Mouse (Mus musculus) limb, embryonic 10.5 days (tissue): ENCODE data around the gene Pla2g12b. TPM values are rescaled to one million over a fixed set of nuclear protein-coding genes. Genes with fewer than 3 reads are reported as not detected.

Experiments
- DNase-seq: peaks from one replicate; pipeline ENCODE4 v3.0.0-alpha.2; 2017; ENCODE audit warnings: low spot score
- H3K27ac ChIP-seq: fragments of 300-500 bp; sonication (generic); 2 replicates; pipeline ENCODE4 v1.5.1; 2016; ENCODE audit warnings: mild to moderate bottlenecking
- H3K27me3 ChIP-seq: fragments of 300-500 bp; sonication (generic); 2 replicates; pipeline ENCODE4 v1.6.1; 2016; ENCODE audit warnings: low read depth, mild to moderate bottlenecking; ENCODE audit not compliant: poor library complexity, severe bottlenecking
- H3K36me3 ChIP-seq: fragments of 300-500 bp; sonication (generic); 2 replicates; pipeline ENCODE4 v1.6.1; 2016; ENCODE audit warnings: mild to moderate bottlenecking, moderate library complexity
- H3K4me1 ChIP-seq: fragments of 300-500 bp; sonication (generic); 2 replicates; pipeline ENCODE4 v1.6.1; 2016
- H3K4me3 ChIP-seq: fragments of 300-500 bp; sonication (generic); 2 replicates; pipeline ENCODE4 v1.5.1; 2016; ENCODE audit warnings: mild to moderate bottlenecking, moderate library complexity
- H3K9me3 ChIP-seq: fragments of 300-500 bp; sonication (generic); replicated peaks from 2 replicates; pipeline ENCODE4 v1.6.1; 2016; ENCODE audit warnings: mild to moderate bottlenecking
- WGBS: fragments of 180-500 bp; shearing (Covaris S2); methylation state at CpG from one replicate; pipeline ENCODE4 v1.1.7; 2016; 5-methylcytosine and 5-hydroxymethylcytosine counted together
- polyA plus RNA-seq: library from polyadenylated mRNA; unstranded; fragments of >200 nt; fragmentation: Nextera tagmentation; extraction: Ambion mirVana; gene quantifications from 2 replicates; pipeline ENCODE4 v1.2.1, GENCODE M21; 2016

Gene Pla2g12b
- polyA plus RNA-seq, 1 experiment from 2014 or later = not detected

DNA sequence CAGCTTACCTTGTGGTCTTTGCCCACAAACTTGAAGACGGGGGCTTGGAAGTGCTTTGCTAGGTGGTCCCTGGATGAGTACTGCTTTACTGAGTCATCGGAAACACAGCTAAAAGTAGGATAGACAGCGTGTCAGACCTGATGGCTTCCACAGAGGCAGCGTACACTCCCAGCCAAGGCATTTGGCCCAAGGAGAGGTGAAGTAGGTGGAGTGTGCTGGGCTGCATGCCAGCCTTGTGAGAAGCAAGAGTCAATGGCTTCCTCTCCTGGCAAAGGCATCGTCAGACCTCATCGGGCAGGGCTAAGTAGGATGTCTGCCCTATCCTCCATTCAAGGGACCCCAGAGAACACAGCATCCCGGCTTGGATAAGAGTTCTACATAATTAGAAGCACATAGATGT is 21.9 kb downstream of the Pla2g12b start:
- Histone ChIP-seq H3K27ac (no peak overlapping the region), H3K4me3 (no peak overlapping the region), H3K4me1 (peaks cover 10% of the 10 kb centered on the region; the same call in 1 of the 2 replicates), H3K27me3 (no peaks in the 10 kb centered on the region), H3K9me3 (no peaks in the 10 kb centered on the region), H3K36me3 (no peaks in the 10 kb centered on the region)
- 93% methylated on average over 7 of the region's 7 CpGs for WGBS
- no peak for DNase-seq

DNA sequence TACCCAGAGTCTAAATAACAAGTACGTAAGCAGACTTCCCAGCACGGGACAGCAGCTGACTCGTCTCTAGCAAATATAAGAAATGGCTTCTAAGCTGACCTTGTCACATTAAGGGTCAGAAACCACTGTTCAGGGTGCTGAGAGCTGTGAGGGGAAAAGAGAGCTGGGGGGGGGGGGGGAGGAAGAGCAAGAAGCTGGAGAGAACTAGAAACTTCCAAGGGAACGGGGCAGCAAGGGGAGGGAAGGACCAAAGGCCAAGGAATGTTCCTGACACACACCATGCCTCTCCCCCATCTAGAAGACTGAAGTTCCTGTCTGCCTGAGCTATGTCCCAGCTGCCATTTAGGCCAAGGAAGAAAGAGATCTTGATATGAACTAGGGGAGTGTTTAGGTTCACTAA is 22.9 kb downstream of the Pla2g12b start:
- Histone ChIP-seq H3K36me3 (no peaks in the 10 kb centered on the region), H3K27ac (no peak overlapping the region), H3K4me1 (peaks cover 12% of the 10 kb centered on the region; the same call in 1 of the 2 replicates), H3K27me3 (no peaks in the 10 kb centered on the region), H3K9me3 (no peaks in the 10 kb centered on the region), H3K4me3 (no peak overlapping the region)
- 80% methylated on average over 4 of the region's 4 CpGs for WGBS
- no peak for DNase-seq

DNA sequence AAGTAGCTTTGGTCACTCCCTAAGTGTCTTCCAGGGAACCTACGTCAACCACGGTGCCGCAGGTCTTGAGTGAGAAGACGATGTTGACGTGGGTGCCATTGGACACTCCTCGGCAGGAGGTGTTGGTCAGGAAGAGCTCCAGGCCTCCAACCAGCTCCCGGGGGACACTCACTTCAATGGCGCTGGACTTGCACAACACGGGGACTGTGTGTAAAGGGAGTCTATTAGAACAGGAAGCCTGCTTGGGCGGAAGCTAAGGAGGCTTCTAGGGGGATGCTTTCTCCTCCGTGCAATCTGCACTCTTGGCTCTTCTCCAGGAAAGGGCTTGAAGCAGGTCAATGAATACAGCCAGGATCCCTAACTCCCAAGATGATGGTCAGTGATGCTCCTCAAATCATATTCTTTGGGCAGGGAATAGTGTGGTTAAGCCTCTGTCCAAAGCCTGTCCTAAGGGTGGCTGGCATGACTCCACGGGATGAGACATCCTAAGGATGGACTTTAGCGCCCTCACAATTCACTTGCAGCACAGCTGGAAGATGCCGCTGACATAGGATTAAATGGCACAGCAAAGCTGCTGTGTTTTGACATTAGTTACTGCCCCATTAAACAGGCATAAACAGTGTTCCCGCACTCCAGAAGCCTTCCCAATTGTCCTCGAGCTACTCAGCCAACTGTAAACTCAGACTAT is 26.1 kb downstream of the Pla2g12b start:
- WGBS = 88% methylated on average over 16 of the region's 16 CpGs
- no peaks in the 10 kb centered on the region for H3K27me3 ChIP-seq
- H3K27ac ChIP-seq = no peak overlapping the region
- no peaks in the 10 kb centered on the region for H3K9me3 ChIP-seq
- 0 out of 2 replicates have a peak, but pooled peaks cover 2% of the 10 kb centered on the region for H3K4me1 ChIP-seq
- no peak for DNase-seq
- no peaks in the 10 kb centered on the region for H3K36me3 ChIP-seq
- H3K4me3 ChIP-seq = no peak overlapping the region

DNA sequence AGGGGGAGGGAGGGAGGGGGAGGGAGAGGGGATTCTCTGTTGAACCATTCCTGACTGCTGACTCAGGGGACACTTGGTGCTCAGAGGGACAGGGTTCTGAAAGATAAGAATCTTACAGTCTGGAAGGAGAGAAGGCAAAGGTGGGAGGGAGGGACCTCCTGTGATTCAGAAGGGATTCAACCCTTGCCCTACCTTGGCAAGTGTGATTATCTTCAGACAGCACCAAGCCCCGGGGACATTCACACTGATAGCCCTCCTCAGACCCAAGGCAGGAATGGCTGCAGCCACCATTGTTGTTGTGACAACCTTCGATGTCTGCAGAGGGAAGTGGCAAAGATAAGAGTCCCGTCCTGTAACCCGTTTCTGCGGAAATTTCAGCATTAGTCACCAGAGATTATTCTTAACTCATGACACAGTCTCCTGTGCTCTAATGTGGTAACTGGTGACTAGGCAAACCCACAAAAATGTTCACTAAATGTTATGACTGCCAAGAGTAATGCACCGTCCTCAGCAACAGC is 27.3 kb downstream of the Pla2g12b start:
- 73% methylated on average over 6 of the region's 6 CpGs for WGBS
- no peak overlapping the region for H3K27ac ChIP-seq

DNA sequence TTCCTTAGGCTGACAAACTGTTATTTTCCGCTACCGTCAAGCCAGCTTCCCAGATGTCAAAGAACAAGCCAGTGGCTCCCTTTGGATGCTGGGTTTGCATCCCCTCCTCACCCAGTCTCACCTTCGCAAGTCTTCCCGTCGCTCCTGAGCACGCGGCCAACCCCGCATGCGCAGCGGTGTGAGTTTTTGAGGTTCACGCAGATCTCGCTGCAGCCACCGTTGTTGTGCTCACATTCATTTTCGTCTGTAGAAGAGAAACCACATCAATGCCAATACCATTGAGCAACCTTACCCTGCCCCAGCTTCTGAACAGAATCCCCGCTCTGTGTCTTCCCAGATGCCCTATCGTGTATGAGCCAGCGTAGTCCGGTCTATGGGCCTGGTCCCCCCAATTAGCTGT is 32.3 kb downstream of the Pla2g12b start:
- no peaks in the 10 kb centered on the region for H3K9me3 ChIP-seq
- 95% methylated on average over 18 of the region's 18 CpGs for WGBS
- H3K27ac ChIP-seq = no peak overlapping the region
- no peak for DNase-seq
- H3K4me3 ChIP-seq = no peak overlapping the region
- H3K36me3 ChIP-seq = no peaks in the 10 kb centered on the region
- peaks cover 7% of the 10 kb centered on the region for H3K4me1 ChIP-seq
- H3K27me3 ChIP-seq = no peaks in the 10 kb centered on the region

More for the DNA sequence above, 27.3 kb downstream of the Pla2g12b start:
- Histone ChIP-seq H3K4me3 (no peak overlapping the region), H3K36me3 (no peaks in the 10 kb centered on the region), H3K27me3 (no peaks in the 10 kb centered on the region), H3K4me1 (0 out of 2 replicates have a peak, but pooled peaks cover 2% of the 10 kb centered on the region), H3K9me3 (no peaks in the 10 kb centered on the region)
- no peak for DNase-seq

DNA sequence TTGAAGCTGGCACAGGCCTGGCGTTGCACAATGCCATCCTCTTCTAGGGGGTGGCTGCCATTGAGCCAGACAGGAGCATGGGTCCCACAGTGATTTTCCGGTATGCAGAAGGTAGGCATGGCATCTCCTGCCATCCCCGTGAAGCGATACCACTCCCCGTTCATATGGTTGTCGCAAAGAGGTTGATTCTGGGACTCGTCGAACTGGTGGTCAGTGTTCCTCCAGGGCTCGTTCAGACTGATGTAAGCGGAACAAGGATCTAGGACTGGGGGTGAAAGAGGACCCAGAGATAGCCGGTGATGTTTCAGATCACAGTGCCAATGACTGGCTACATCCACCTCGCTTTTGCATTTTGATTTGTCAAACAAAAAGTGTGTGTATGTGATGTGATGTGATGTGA is 35.2 kb downstream of the Pla2g12b start:
- H3K27ac ChIP-seq = no peak overlapping the region
- no peaks in the 10 kb centered on the region for H3K36me3 ChIP-seq
- H3K9me3 ChIP-seq = no peaks in the 10 kb centered on the region
- H3K4me1 ChIP-seq = peaks cover 24% of the 10 kb centered on the region
- WGBS = 93% methylated on average over 12 of the region's 12 CpGs
- H3K27me3 ChIP-seq = no peaks in the 10 kb centered on the region
- DNase-seq = no peak
- no peak overlapping the region for H3K4me3 ChIP-seq

DNA sequence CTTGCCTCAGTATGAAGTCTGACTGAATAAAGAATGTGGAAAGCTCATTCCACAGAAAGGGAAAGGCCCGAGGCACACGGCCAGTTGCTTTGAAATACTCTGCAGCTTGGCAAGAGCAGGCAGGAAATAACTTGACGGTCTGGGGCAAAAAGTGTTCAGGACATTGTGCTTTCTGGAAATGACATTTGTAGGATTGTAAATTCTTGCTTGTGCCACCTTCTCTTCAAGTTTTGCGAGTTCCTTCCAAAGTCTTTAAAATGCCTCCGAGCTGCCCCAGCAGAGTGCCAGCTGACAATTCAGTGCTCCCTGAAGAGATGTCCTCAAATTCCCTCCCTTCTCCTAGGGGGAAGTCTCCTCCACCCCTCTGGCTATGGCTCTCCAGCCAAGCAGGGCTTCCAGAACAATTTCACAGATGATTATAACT is 36.1 kb downstream of the Pla2g12b start:
- H3K27ac ChIP-seq = no peak overlapping the region
- 56% methylated on average over 5 of the region's 5 CpGs for WGBS
- no peak for DNase-seq
- no peaks in the 10 kb centered on the region for H3K9me3 ChIP-seq
- no peak overlapping the region for H3K4me3 ChIP-seq
- H3K36me3 ChIP-seq = no peaks in the 10 kb centered on the region
- no peaks in the 10 kb centered on the region for H3K27me3 ChIP-seq
- peaks cover 32% of the 10 kb centered on the region for H3K4me1 ChIP-seq

DNA sequence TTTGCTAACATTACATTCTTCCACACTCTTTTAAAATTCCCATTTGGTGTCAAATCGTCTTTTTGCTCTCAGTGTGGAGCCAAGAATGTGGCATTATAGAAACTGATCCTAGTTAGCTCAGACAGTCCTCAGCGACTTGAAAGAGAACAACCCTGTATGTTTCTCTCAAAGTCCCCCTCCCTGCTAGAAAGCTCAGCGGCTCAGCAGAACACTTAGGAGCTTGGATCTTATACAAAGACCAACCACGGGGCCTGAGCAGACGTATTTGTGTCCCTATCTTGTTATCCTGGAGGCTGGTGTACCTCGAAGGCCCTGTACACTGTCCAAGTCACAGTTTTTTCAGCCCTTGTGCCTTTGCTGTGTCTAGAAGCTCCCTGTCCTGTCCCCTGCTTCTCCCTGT is 36.7 kb downstream of the Pla2g12b start:
- no peaks in the 10 kb centered on the region for H3K9me3 ChIP-seq
- no peak for DNase-seq
- no peaks in the 10 kb centered on the region for H3K36me3 ChIP-seq
- WGBS = 80% methylated on average over 6 of the region's 6 CpGs
- H3K4me1 ChIP-seq = peaks cover 37% of the 10 kb centered on the region
- H3K27ac ChIP-seq = no peak overlapping the region
- no peak overlapping the region for H3K4me3 ChIP-seq
- H3K27me3 ChIP-seq = no peaks in the 10 kb centered on the region

DNA sequence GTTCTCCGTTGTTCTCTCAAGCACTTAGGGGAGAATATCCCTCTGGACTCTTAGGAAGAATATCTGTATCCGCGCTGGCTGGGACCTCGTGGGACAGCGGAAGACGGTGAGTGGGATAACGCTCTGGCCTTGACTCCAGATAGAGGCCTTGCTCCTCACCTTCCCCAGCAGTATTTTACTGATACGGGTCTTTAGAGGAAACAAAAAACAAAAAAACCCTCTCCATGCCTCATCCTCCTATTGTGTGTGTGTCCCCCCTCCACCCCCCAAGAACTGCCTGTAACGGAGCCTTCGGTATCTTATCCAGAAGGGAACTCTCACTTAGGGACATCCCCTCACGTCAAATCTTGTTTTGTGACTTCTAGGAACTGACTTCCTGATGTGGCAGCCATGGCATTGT is 38.3 kb downstream of the Pla2g12b start, which contains the start of gene Oit3:
Oit3 (minus strand) TSS at position 44 of the 400 bp plus-strand sequence.
- Histone ChIP-seq H3K4me3 (no peak within 1 kb of the TSS), H3K36me3 (no peaks in the 10 kb centered on the region), H3K4me1 (peaks cover 37% of the 10 kb centered on the region), H3K27ac (no peak within 1 kb of the TSS), H3K9me3 (no peaks in the 10 kb centered on the region), H3K27me3 (no peaks in the 10 kb centered on the region)
- no peak for DNase-seq
- 92% methylated on average over 11 of the region's 11 CpGs for WGBS

DNA sequence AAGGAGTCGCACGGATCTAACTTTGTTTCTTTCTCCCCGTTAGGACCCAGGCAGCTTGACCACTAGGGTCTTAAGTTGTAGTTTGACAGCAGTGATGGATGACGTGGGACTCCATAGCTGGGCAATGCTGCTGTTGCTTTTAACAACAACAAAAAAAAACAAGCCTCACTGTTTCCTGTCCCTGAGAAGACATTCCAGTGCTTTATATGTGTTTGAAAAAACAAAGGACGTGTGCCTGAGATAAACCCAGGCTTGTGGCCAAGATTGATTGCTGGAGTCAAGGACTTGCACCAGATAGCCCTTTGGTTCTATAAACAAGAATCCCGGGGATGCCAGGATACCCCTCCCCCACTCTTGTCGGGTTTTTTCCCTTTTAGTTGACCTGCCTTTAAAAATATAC is 39.8 kb downstream of the Pla2g12b start:
- WGBS = 14% methylated on average over 7 of the region's 7 CpGs
- H3K4me1 ChIP-seq = peaks cover 37% of the 10 kb centered on the region
- H3K27ac ChIP-seq = no peak overlapping the region; the same call in 1 of the 2 replicates

DNA sequence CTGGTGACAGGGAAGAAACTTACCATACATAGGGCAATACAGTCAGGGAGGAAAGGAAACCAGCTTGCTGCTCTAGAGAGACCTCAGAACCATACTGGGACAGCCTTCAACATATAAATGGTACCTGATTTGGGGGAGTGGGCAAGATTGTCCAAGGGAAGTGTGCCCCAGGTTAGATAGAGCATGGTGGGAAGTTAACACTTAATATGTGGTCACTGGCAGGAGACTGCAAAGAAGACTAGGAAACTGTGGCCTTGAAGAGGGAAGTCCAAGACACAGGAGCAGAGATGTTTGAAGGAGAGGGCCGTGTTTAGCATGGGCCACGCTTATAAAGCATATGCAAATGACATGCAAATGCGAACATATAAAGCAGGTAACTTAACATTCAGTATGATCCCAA is 40.6 kb downstream of the Pla2g12b start:
- Histone ChIP-seq H3K4me1 (peaks cover 36% of the 10 kb centered on the region), H3K4me3 (no peak overlapping the region), H3K27me3 (no peaks in the 10 kb centered on the region), H3K27ac (no peak overlapping the region), H3K36me3 (no peaks in the 10 kb centered on the region), H3K9me3 (no peaks in the 10 kb centered on the region)
- no peak for DNase-seq
- 91% methylated on average over 3 of the region's 3 CpGs for WGBS

More for the DNA sequence above, 39.8 kb downstream of the Pla2g12b start:
- no peak for DNase-seq
- Histone ChIP-seq H3K4me3 (no peak overlapping the region), H3K36me3 (no peaks in the 10 kb centered on the region), H3K27me3 (no peaks in the 10 kb centered on the region), H3K9me3 (no peaks in the 10 kb centered on the region)

DNA sequence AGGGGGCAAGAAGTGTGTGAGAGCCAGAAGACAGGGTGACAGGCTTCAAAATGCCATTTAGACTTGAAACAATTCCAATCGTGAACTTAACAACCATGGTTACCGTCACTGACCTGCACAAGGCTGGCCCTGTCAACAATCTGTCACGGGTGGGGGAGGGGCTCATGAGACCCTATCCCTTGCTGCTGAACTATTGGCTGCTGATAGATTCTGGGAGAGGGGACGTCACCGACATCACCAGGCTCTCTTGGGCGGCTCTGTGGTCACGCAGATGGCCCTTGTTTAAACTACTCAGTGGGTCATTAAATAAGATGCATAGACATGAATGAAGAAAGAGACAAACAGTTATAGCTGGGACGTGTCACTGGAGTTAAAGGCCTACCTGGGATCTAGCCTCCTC is 41.2 kb downstream of the Pla2g12b start:
- no peaks in the 10 kb centered on the region for H3K36me3 ChIP-seq
- H3K9me3 ChIP-seq = no peaks in the 10 kb centered on the region
- 57% methylated on average over 8 of the region's 8 CpGs for WGBS
- H3K27me3 ChIP-seq = no peaks in the 10 kb centered on the region
- peaks cover 31% of the 10 kb centered on the region for H3K4me1 ChIP-seq
- H3K4me3 ChIP-seq = no peak overlapping the region
- no peak overlapping the region for H3K27ac ChIP-seq
- DNase-seq = no peak

DNA sequence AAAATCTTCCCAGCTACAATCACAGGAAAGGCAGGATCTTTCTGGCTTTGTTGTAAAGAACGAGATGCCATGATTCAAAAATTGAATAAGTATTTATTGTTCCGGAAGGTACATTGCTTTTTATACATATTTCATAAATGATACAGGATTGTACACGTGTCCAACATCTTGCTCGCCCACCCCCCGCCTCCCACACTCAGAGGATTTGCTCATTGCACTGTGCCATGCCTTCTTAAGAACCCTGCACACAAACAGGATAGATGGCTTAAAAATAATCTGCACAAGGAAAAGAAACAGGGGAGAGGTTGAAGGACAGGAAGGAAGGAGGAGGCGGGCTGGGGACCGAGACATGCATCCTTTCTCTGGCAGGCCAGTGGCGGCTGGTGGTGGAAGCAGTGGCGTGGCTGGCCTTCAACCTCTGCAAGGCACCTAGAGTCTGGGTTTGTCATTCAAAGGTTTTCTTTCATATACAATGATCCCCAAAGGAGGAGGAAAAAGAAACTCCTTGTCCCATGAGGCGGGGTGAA is 43.5 kb downstream of the Pla2g12b start:
- peaks cover 30% of the 10 kb centered on the region for H3K4me1 ChIP-seq
- H3K9me3 ChIP-seq = no peaks in the 10 kb centered on the region
- peak overlapping the region; percentile 42; the same call in 1 of the 2 replicates for H3K27ac ChIP-seq
- H3K36me3 ChIP-seq = no peaks in the 10 kb centered on the region
- H3K27me3 ChIP-seq = no peaks in the 10 kb centered on the region
- H3K4me3 ChIP-seq = no peak overlapping the region
- 85% methylated on average over 10 of the region's 10 CpGs for WGBS
- DNase-seq = no peak
